Mouse (Mus musculus) liver, adult 2 months (tissue): ENCODE measurements around the gene Vars. TPM values are rescaled to one million over a fixed set of nuclear protein-coding genes. Genes with fewer than 3 reads are reported as not detected.

Source experiments
- DNase-seq: peaks from one replicate; pipeline ENCODE4 v3.0.0-alpha.2; 2011; ENCODE audit warnings: low read depth, low spot score; ENCODE audit errors: extremely low read depth
- H3K27ac ChIP-seq: fragments of 200-500 bp; replicated peaks from 2 replicates; pipeline ENCODE4 v1.5.1; 2012; ENCODE audit warnings: low read depth, mild to moderate bottlenecking, control low read depth, inconsistent platforms, low read length; ENCODE audit not compliant: insufficient read depth
- H3K27me3 ChIP-seq: fragments of 200-500 bp; 2 replicates; pipeline ENCODE4 v1.6.1; 2012; ENCODE audit warnings: mild to moderate bottlenecking, moderate library complexity, low read length, inconsistent platforms; ENCODE audit not compliant: control insufficient read depth, insufficient read depth
- H3K36me3 ChIP-seq: fragments of 200-500 bp; 2 replicates; pipeline ENCODE4 v1.6.1; 2012; ENCODE audit warnings: low read length, inconsistent platforms; ENCODE audit not compliant: control insufficient read depth, insufficient read depth
- H3K4me1 ChIP-seq: fragments of 200-500 bp; 2 replicates; pipeline ENCODE4 v1.6.1; 2011; ENCODE audit warnings: low read length; ENCODE audit not compliant: control insufficient read depth, insufficient read depth
- H3K4me3 ChIP-seq: fragments of 200-500 bp; 2 replicates; pipeline ENCODE4 v1.5.1; 2011; ENCODE audit warnings: low read depth, mild to moderate bottlenecking, control low read depth, low read length, moderate library complexity; ENCODE audit not compliant: insufficient read depth
- H3K79me2 ChIP-seq: fragments of 200-500 bp; 2 replicates; pipeline ENCODE4 v1.6.1; 2012; ENCODE audit warnings: inconsistent platforms, mild to moderate bottlenecking, low read length, moderate library complexity; ENCODE audit not compliant: control insufficient read depth, insufficient read depth
- H3K9ac ChIP-seq: fragments of 200-500 bp; 2 replicates; pipeline ENCODE4 v1.6.1; 2012; ENCODE audit warnings: low read depth, mild to moderate bottlenecking, control low read depth, inconsistent platforms, low read length
- CTCF ChIP-seq: fragments of 200-500 bp; IDR thresholded peaks from 2 replicates; pipeline ENCODE4 v1.5.1; 2011; ENCODE audit warnings: low read depth, low read length, control low read depth
- POLR2A ChIP-seq: fragments of 200-500 bp; IDR thresholded peaks from 2 replicates; pipeline ENCODE4 v1.6.1; 2011; ENCODE audit warnings: low read length, control low read depth; ENCODE audit not compliant: insufficient read depth; ENCODE audit errors: extremely low read depth
- WGBS: fragments of 180-500 bp; shearing (Covaris S2); methylation state at CpG from one replicate; pipeline ENCODE4 v1.1.7; 2018; 5-methylcytosine and 5-hydroxymethylcytosine counted together
- polyA plus RNA-seq: library from polyadenylated mRNA; depleted of rRNA; stranded (reverse); fragments of >200 nt; gene quantifications from 2 replicates; pipeline ENCODE4 v1.2.3, GENCODE M21; 2012
- total RNA-seq: library from RNA; depleted of rRNA; stranded (reverse); fragments of >200 nt; gene quantifications from 2 replicates; pipeline ENCODE4 v1.2.3, GENCODE M21; 2014

Gene Vars
- total and polyA plus RNA-seq, 2 experiments = 11.8 to 52.7 TPM

- H3K79me2 ChIP-seq = no peaks in the 10 kb centered on the region
- no peak overlapping the region for H3K9ac ChIP-seq
- no peak for TF ChIP-seq POLR2A
- TF ChIP-seq CTCF = no peak
- no peaks in the 10 kb centered on the region for H3K27me3 ChIP-seq
- 0 out of 2 replicates have a peak overlapping the region, but pooled peaks have one; percentile 2 for H3K27ac ChIP-seq
- no peak overlapping the region for H3K4me3 ChIP-seq
- WGBS = 64% methylated on average over 10 of the region's 10 CpGs
- DNase-seq = no peak
- no peaks in the 10 kb centered on the region for H3K36me3 ChIP-seq
- H3K4me1 ChIP-seq = no peaks in the 10 kb centered on the region
These were observed 24.1 kb downstream of the Vars start for GRCm38 (mm10) chr17:35024691-35025488.

GRCm38 (mm10) chr17:35026206-35026605, 25.4 kb downstream of the Vars start:
- Histone ChIP-seq H3K4me3 (no peak overlapping the region), H3K4me1 (no peaks in the 10 kb centered on the region), H3K27ac (no peak overlapping the region), H3K36me3 (no peaks in the 10 kb centered on the region), H3K27me3 (no peaks in the 10 kb centered on the region), H3K79me2 (no peaks in the 10 kb centered on the region), H3K9ac (no peak overlapping the region)
- no peak for DNase-seq
- TF ChIP-seq CTCF = no peak
- TF ChIP-seq POLR2A = no peak
- 91% methylated on average over 5 of the region's 5 CpGs for WGBS

- no peak for TF ChIP-seq POLR2A
- no peak for TF ChIP-seq CTCF
- Histone ChIP-seq H3K27ac (no peak within 1 kb of the TSS), H3K36me3 (no peaks in the 10 kb centered on the region), H3K79me2 (no peaks in the 10 kb centered on the region), H3K27me3 (no peaks in the 10 kb centered on the region), H3K9ac (no peak within 1 kb of the TSS), H3K4me3 (no peak within 1 kb of the TSS), H3K4me1 (no peaks in the 10 kb centered on the region)
- DNase-seq = no peak
- 83% methylated on average over 13 of the region's 13 CpGs for WGBS
These were observed 26.7 kb downstream of the Vars start, which contains the start of gene Sapcd1 for GRCm38 (mm10) chr17:35027277-35028068. TSS of gene Sapcd1 (minus strand) at chr17:35028016.

- Histone ChIP-seq H3K4me1 (no peaks in the 10 kb centered on the region), H3K36me3 (no peaks in the 10 kb centered on the region), H3K9ac (no peak overlapping the region), H3K79me2 (no peaks in the 10 kb centered on the region), H3K4me3 (no peak overlapping the region), H3K27me3 (no peaks in the 10 kb centered on the region), H3K27ac (no peak overlapping the region)
- 86% methylated on average over 2 of the region's 2 CpGs for WGBS
- TF ChIP-seq POLR2A (no peak), CTCF (no peak)
- DNase-seq = no peak
These were observed 27.5 kb downstream of the Vars start for GRCm38 (mm10) chr17:35028315-35028714.

GRCm38 (mm10) chr17:35029691-35030532, 29.1 kb downstream of the Vars start:
- H3K4me3 ChIP-seq = no peak overlapping the region
- peak; percentile 33 for DNase-seq
- H3K27me3 ChIP-seq = no peaks in the 10 kb centered on the region
- WGBS = 48% methylated on average over 19 of the region's 19 CpGs
- H3K79me2 ChIP-seq = no peaks in the 10 kb centered on the region
- H3K9ac ChIP-seq = no peak overlapping the region
- H3K4me1 ChIP-seq = no peaks in the 10 kb centered on the region
- no peaks in the 10 kb centered on the region for H3K36me3 ChIP-seq
- no peak overlapping the region for H3K27ac ChIP-seq
- TF ChIP-seq CTCF (peak; percentile 82), POLR2A (no peak)
